Mouse (Mus musculus): ENCODE measurements around the gene Gm3238.
"Not testable (repeated sequence)": the region's sequence is repeated elsewhere in the genome, so short reads cannot be mapped to it uniquely, and the experiment has no call there.

Gene Gm3238

DNA sequence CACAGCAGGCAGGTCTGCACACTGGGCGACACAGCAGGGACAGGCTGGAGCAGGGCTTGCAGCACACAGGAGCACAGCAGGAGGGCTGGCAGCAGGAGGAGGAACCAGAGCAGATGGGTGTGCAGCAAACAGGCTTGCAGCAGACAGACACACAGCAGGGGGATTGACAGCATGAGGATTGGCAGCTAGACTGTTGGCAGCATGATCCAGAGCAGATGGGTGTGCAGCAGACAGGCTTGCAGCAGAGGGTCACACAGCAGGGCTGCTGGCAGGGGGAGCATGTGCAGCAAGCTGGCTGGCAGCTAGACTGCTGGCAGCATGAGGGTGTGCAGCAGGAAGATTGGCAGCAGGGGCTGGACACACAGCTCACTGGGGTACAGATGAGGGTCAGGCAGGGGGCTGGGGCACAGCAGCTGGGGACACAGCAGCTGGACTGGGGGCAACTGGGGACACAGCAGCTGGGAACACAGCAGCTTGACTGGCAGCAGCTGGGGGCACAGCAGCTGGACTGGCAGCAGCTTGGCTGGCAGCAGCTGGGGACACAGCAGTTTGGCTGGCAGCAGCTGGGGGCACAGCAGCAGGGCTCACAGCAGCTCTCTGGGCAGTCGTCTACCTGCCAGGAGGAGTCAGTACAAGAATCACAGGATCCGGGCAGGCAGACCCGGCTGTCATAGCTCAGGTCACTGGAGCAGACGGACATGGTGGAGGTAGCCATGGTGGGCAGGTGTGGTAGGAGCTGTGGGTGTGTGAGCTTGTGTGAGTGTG, 29.0 kb downstream of the Gm3238 start, which contains the start of gene Gm18596:
Gm18596 (minus strand) TSS at position 715 of the 765 bp plus-strand sequence.
- DNase-seq (ENCODE audit: low spot score) = not testable (repeated sequence)

DNA sequence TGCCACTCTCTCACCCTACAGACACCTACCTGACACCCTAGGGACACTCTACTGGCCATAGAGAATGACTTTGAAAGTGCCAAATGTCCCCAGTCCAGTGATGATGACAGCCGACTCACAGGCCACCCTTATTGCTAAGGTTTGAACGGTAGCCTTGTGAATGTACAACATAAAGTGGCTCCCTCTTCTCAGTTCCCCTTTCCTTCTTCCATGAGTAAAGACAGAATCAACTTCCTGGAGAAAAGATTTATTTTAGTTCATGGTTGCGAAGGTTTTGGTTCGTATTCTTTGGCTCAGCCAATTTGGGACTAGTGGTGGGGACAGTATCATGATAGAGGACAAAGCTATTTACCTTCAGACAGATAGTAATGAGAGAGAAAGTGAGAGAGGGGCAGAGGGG, 32.2 kb downstream of the Gm3238 start:
- DNase-seq (ENCODE audit: low spot score) = no peak

- DNase-seq (ENCODE audit: low spot score) = no peak
Observed at GRCm38 (mm10) chr10:77735928-77736327, 35.2 kb downstream of the Gm3238 start.

GRCm38 (mm10) chr10:77729241-77729640, 41.9 kb downstream of the Gm3238 start:
- peak; percentile 22 for DNase-seq (ENCODE audit: low spot score)

- no peak for DNase-seq (ENCODE audit: low spot score)
Observed at GRCm38 (mm10) chr10:77728280-77728679, 42.8 kb downstream of the Gm3238 start.

GRCm38 (mm10) chr10:77726186-77726585, 44.9 kb downstream of the Gm3238 start, which contains the start of gene Gm10100:
Gene Gm10100 (plus strand): TSS chr10:77726486.
- no peak for DNase-seq (ENCODE audit: low spot score)

DNA sequence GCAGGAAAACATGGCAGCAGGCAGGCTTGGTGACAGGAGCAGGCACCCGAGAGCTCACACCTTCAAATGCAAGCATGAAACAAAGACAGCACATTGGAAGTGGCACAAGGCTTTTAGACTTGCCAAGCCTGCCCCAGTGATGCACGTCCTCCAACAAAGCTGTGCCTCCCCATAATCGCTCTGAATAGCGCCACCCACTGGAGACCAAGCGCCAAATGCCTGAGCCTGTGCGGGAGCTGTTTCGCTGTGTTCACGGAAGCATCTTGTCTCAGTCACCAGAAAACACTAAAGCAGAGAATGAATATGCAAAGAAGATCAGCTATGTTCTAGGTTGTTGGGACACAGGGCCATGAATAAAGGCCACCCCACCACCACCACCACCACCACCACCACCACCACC, 46.3 kb downstream of the Gm3238 start:
- DNase-seq (ENCODE audit: low spot score) = no peak

Data from c-Kit-positive CD71-positive TER-119-positive erythroid progenitor cells, embryonic 14.5 days (primary cell).